Mouse (Mus musculus) liver, embryonic 14.5 days (tissue): ENCODE results near the gene Vmn1r233.

Experiments used
- CTCF ChIP-seq: IDR thresholded peaks from 2 replicates; pipeline ENCODE4 v1.5.1; 2016; ENCODE audit warnings: antibody characterized with exemption, low read depth, control low read depth
- EP300 ChIP-seq: IDR thresholded peaks from 2 replicates; pipeline ENCODE4 v1.6.1; 2016; ENCODE audit warnings: antibody characterized with exemption, low read depth

DNA sequence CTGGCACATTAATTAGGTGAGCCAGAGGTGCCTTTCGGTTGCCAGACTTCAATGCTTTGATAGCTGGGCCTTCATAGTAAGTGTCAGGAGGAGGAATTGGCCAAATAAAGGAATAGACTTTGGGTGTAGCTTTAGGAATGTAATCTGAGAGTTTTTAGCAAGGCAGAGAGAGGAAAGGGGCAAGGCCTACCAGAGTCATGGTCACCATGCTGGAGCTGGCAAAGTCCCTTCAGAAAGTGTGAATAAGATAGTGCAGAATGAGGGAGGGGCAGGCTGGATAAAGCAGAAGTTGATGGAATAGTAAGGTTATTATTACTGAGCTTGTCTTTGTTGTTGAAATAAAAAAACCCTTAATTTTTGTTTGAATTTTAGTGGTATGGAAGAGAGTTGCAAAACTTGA, 13.5 kb upstream of the Vmn1r233 start:
- no peak for TF ChIP-seq CTCF
- TF ChIP-seq EP300: no peak
